Mouse (Mus musculus) adipocyte (in vitro differentiated cells): ENCODE results near the gene Nppa.

Source experiments
- DNase-seq: peaks from one replicate; pipeline ENCODE4 v3.0.0-alpha.2; 2016; ENCODE audit warnings: low spot score

The Nppa gene

DNA sequence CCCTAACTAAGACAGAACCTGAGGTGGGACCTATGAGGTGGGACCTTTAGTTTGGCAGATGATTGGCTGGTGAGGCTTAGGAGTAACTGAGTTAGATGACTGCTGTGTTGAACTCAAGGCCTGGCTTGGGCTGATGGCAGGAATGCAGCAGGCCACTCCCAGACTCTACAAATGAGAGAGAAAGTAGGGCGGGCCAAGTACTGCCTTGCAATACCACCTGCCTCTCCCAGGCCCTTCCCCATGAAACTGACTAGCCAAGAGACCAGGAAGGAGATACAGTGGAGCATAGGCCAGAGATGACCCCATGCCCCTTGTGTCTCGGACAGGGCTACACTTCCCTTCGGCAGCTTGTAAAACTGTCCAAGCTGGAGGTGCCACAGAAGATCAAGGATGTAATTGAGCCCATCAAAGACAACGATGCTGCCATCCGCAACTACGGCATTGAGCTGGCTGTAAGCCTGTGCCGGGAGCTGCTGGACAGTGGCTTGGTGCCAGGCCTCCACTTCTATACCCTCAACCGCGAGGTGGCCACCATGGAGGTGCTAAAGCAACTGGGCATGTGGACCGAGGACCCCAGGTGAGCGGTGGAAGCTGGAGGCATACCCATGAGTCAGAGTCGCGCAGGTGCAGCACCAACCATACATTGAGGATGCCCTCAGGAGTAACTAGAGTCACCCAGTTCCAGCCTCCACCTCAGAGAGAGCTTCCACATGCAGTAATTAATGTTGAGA, 50.7 kb downstream of the Nppa start:
- no peak for DNase-seq
